In the genomic region with DNA sequence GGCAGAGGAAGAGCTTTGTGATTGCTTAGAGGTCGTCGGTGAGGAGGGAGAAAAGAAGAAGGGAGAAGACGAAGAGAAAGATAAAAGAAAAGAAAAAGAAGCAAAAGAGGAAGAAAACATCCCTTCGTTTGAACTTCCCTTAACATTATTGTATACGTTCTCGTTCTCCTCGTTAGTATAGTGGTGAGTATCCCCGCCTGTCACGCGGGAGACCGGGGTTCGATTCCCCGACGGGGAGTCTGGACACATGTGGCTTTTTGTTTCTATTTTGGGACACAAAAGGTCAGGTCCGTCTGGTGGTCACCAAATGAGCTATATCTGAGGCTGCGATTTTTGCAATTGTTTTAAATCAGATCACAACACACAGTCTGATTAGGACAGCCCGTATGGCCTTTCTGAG, we compare ENCODE assay signal across 8 mouse cellular contexts. TPM values are rescaled to one million over a fixed set of nuclear protein-coding genes. Genes with fewer than 3 reads are reported as not detected.
A peak's percentile ranks its signal among the peaks of the same experiment; 100 is the strongest.
DNase-seq lines count a peak whose midpoint lies in the region; ATAC-seq and TF ChIP-seq lines count a peak whose summit lies in the region.

No protein-coding gene starts in this region.

- ATAC-seq in embryonic facial prominence, embryonic 13.5 days (ENCODE audit: insufficient number of reproducible peaks, insufficient read depth, low FRiP score, low TSS enrichment, low read depth) = no peak
- no peak for ATAC-seq in intestine, postnatal 0 days

- H3K27me3 ChIP-seq in embryonic facial prominence, embryonic 13.5 days = peaks cover 12% of the 10 kb centered on the region
- H3K27me3 ChIP-seq in intestine, postnatal 0 days (replicated peaks; ENCODE audit: control insufficient read depth, insufficient read depth, low read length) = no peaks in the 10 kb centered on the region
- no peaks in the 10 kb centered on the region; the same call in 1 of the 2 replicates for H3K27me3 ChIP-seq in cerebellum, adult 2 months (ENCODE audit: control insufficient read depth, insufficient read depth, low read length)

- H3K9ac ChIP-seq in ES-E14 (ENCODE audit: insufficient read depth, low read depth, low read length, poor library complexity, severe bottlenecking) = no peak overlapping the region; the same call in 1 of the 2 replicates
- peak overlapping the region; percentile 55; the same call in 1 of the 2 replicates for H3K9ac ChIP-seq in embryonic facial prominence, embryonic 13.5 days
- H3K9ac ChIP-seq in intestine, postnatal 0 days (ENCODE audit: low read depth, low read length) = no peak overlapping the region

- in situ Hi-C loops in ES-E14 (cut with MboI; ENCODE audit: low sequenced_read_pairs in 2 of 2, unreplicated experiment in 2 of 2) = loop anchor here (25.0 kb wide), 2 partner anchors 1401 to 1526 kb away; no protein-coding TSS in a partner anchor

- H3K4me2 ChIP-seq in embryonic facial prominence, embryonic 13.5 days = peak overlapping the region; percentile 47
- H3K4me2 ChIP-seq in intestine, postnatal 0 days (replicated peaks; ENCODE audit: low read depth) = peak overlapping the region; percentile 43

- no peaks in the 10 kb centered on the region for H3K36me3 ChIP-seq in ES-E14 (ENCODE audit: control insufficient read depth, insufficient read depth, low read length, poor library complexity, severe bottlenecking)
- no peaks in the 10 kb centered on the region for H3K36me3 ChIP-seq in embryonic facial prominence, embryonic 13.5 days
- no peaks in the 10 kb centered on the region for H3K36me3 ChIP-seq in intestine, postnatal 0 days (ENCODE audit: control insufficient read depth, insufficient read depth)

- H3K27ac ChIP-seq in ES-E14 (ENCODE audit: insufficient read depth, low read depth, low read length, poor library complexity, severe bottlenecking) = no peak overlapping the region; the same call in 1 of the 2 replicates
- no peak overlapping the region for H3K27ac ChIP-seq in embryonic facial prominence, embryonic 13.5 days
- H3K27ac ChIP-seq in intestine, postnatal 0 days (ENCODE audit: low read depth, low read length) = no peak overlapping the region
- H3K27ac ChIP-seq in cerebellum, adult 2 months (ENCODE audit: insufficient read depth, low read length) = no peak overlapping the region

- no peak for TF ChIP-seq CTCF in intestine, postnatal 0 days (IDR thresholded peaks at IDR 0.05; ENCODE audit: low read depth)
- TF ChIP-seq CTCF in cerebellum, adult 2 months (IDR thresholded peaks at IDR 0.05; ENCODE audit: borderline replicate concordance, insufficient read depth, low read depth, low read length) = no peak

- no peaks in the 10 kb centered on the region for H3K9me3 ChIP-seq in ES-E14 (ENCODE audit: control insufficient read depth, insufficient read depth, low read depth, low read length)
- no peaks in the 10 kb centered on the region for H3K9me3 ChIP-seq in embryonic facial prominence, embryonic 13.5 days
- H3K9me3 ChIP-seq in intestine, postnatal 0 days (ENCODE audit: control insufficient read depth) = no peaks in the 10 kb centered on the region

- intact Hi-C loops in left cerebral cortex, postnatal 4 days (cut with DNase I) = loop anchor here (10.0 kb wide), 1 partner anchor 114 kb away; no protein-coding TSS in a partner anchor
- intact Hi-C loops in left cerebral cortex, postnatal 36 days (cut with DNase I) = no loop called here

- H3K4me1 ChIP-seq in ES-E14 (ENCODE audit: control insufficient read depth in 2 of 2, insufficient read depth in 2 of 2, low read length in 2 of 2, poor library complexity in 1 of 2) = peaks cover 0 to 2% of the 10 kb centered on the region in 2 experiments; a peak in 1 of 4 replicates
- H3K4me1 ChIP-seq in embryonic facial prominence, embryonic 13.5 days = peaks cover 7% of the 10 kb centered on the region
- H3K4me1 ChIP-seq in intestine, postnatal 0 days (replicated peaks; ENCODE audit: control insufficient read depth, insufficient read depth, low read length) = no peaks in the 10 kb centered on the region
- H3K4me1 ChIP-seq in cerebellum, adult 2 months (ENCODE audit: control insufficient read depth, insufficient read depth, low read length) = no peaks in the 10 kb centered on the region

- 5% methylated on average over 17 of the region's 17 CpGs for WGBS in embryonic facial prominence, embryonic 13.5 days
- WGBS in intestine, postnatal 0 days = 14% methylated on average over 17 of the region's 17 CpGs
- WGBS in cerebellum, adult 2 months = 25% methylated on average over 17 of the region's 17 CpGs

- no peak for TF ChIP-seq POLR2A in cerebellum, adult 2 months (IDR thresholded peaks at IDR 0.05; ENCODE audit: borderline replicate concordance, insufficient read depth, low read length)

- peak overlapping the region; percentile 52 to 60 for H3K4me3 ChIP-seq in ES-E14 (ENCODE audit: insufficient read depth in 1 of 2, low read depth in 1 of 2, low read length in 2 of 2, poor library complexity in 1 of 2, severe bottlenecking in 1 of 2)
- peak overlapping the region; percentile 36 for H3K4me3 ChIP-seq in embryonic facial prominence, embryonic 13.5 days
- no peak overlapping the region for H3K4me3 ChIP-seq in intestine, postnatal 0 days (ENCODE audit: low read depth, low read length)
- no peak overlapping the region for H3K4me3 ChIP-seq in cerebellum, adult 2 months (replicated peaks; ENCODE audit: insufficient read depth, low read depth, low read length)

- peak; percentile 17 for DNase-seq in left cerebral cortex, postnatal 4 days
- no peak for DNase-seq in left cerebral cortex, postnatal 36 days (ENCODE audit: low spot score in 2 of 2)
- no peak for DNase-seq in ES-E14 (ENCODE audit: low read depth, low spot score)
- peak; percentile 69 for DNase-seq in retina, embryonic 14.5 days (ENCODE audit: low spot score)
- DNase-seq in cerebellum, adult 8-10 months = no peak
- DNase-seq in cerebellum, adult 2 months = no peak

TF ChIP-seq in ES-E14, 5 proteins besides CTCF, POLR2A, EP300 and RAD21:
- TF ChIP-seq ZNF384 (IDR thresholded peaks at IDR 0.05; ENCODE audit: low read depth, low read length) = no peak
- TF ChIP-seq CHD2 (IDR thresholded peaks at IDR 0.05; ENCODE audit: low read depth, low read length) = no peak
- TF ChIP-seq HCFC1 (IDR thresholded peaks at IDR 0.05; ENCODE audit: borderline replicate concordance, insufficient read depth, low read length) = no peak
- no peak for TF ChIP-seq ZC3H11A (IDR thresholded peaks at IDR 0.05; ENCODE audit: borderline replicate concordance, low read depth, low read length)
- TF ChIP-seq MAFK (IDR thresholded peaks at IDR 0.05; ENCODE audit: insufficient read depth, low read depth, low read length) = peak; percentile 88
TF ChIP-seq in ES-E14: peak in this region for 1.

RNA-seq across cellular contexts. Expression of a gene that starts 33.7 kb away (rescaled TPM):
- 10 to 100 TPM; 12.1 to 14.0 TPM for total RNA-seq in left cerebral cortex, postnatal 4 days (2021)
- 1 to 10 TPM; 3.7 to 4.2 TPM for total RNA-seq in left cerebral cortex, postnatal 36 days (2021)
- 5.4 and 6.2 TPM in 2 replicates for total RNA-seq in ES-E14 (2012; rRNA removed)
- polyA plus RNA-seq in embryonic facial prominence, embryonic 13.5 days (2015; fragmentation: Nextera tagmentation; extraction: Ambion mirVana) = 16.8 and 18.0 TPM in 2 replicates
- polyA plus RNA-seq in intestine, postnatal 0 days (2015; fragmentation: Nextera tagmentation; extraction: Ambion mirVana) = 1.2 TPM in 2 replicates
- polyA plus RNA-seq in cerebellum, adult 2 months (2012; rRNA removed) = 0.95 and 1.0 TPM in 2 replicates

Comparison
In these comparisons a context has a peak if more than half of its experiments do, and no peak if none do; other contexts are left out.
1. DNase-seq: peak in left cerebral cortex, postnatal 4 days (single experiment) and retina, embryonic 14.5 days (single experiment); none in left cerebral cortex, postnatal 36 days (0 of 2), ES-E14 (single experiment), cerebellum, adult 8-10 months (single experiment) and cerebellum, adult 2 months (0 of 2).
2. H3K4me3 ChIP-seq: peak in ES-E14 (2 of 2) and embryonic facial prominence, embryonic 13.5 days (single experiment); none in intestine, postnatal 0 days (single experiment) and cerebellum, adult 2 months (single experiment).